Mouse (Mus musculus) thymus, postnatal 0 days (tissue): ENCODE results near the gene Tmtc2. TPM values are rescaled to one million over a fixed set of nuclear protein-coding genes. Genes with fewer than 3 reads are reported as not detected.

Source experiments
- DNase-seq: peaks from one replicate; pipeline ENCODE4 v3.0.0-alpha.2; 2015; ENCODE audit warnings: low spot score
- polyA plus RNA-seq: library from polyadenylated mRNA; unstranded; fragments of >200 nt; fragmentation: Nextera tagmentation; extraction: Ambion mirVana; gene quantifications from 2 replicates; pipeline ENCODE4 v1.2.1, GENCODE M21; 2015

Gene Tmtc2
- polyA plus RNA-seq, 1 experiment from 2014 or later = 0.65 TPM

GRCm38 (mm10) chr10:105189746-105190145, 384.5 kb downstream of the Tmtc2 start:
- no peak for DNase-seq

DNA sequence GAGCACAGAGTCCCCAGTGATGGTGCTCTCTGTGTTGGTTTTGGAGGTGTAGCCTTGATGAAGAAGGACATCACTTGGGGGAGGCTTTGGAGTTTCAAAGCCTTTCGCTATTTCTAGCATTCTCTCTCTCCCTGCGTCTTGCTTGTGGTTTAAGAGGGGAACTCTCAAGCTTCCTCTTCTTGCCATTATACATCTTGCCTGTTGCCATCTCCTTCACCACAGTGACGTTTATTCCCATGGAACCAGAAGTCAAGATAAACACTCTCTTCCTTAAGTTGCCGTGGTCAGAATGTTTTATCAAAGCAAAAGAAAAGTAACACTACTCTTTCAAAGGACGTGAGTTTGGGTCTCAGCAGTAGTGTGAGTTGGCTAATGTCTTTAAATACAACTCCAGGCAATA, 387.6 kb downstream of the Tmtc2 start:
- no peak for DNase-seq

DNA sequence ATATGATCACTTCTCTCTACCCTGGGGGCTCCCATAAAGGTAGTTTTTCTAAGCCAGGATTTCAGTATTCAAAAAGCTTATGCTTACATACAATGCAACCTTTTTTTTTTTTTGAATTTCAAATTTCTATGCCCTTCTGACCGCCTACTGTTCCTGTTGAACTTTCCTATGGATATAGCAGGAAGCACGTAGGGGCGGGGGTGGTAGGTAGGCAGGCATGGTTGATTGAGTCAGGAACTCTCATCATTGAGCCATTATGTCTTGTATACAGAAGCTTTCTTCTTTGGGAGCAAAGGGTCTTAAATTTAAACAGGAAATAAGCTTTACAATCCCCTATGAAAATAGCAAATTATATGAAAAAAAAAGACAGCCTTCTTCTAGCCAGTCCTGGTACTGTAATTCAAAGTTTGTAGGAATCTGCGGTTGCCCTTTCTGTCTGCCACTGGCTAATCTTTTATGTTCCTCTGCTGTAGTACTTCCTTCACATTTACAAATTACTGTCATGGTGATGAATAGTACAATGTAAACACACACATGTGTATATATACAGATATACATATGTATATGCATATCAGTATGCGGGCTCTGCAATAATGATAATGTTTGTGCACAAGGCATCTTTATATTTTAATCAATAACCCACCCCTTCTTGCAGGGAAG, 405.7 kb downstream of the Tmtc2 start:
- no peak for DNase-seq

DNA sequence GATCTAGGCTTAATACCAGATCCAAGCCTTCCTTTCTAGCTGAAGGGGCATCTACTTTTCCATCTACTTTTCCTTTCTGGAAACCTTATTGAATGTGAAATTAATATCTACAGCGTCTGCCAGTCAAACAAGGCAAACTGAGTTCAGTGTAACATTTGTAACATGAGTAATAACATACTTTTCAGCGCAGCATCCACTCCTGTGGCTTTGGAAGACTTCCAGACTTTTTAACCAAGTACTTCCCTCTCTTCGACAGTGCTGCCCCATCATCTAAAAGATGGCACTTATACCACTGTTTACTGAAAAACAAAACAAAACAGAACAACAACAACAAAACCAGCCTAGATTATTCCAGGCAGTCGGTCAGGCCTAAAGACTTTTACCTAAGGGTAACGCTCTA, 409.0 kb downstream of the Tmtc2 start:
- DNase-seq = no peak

DNA sequence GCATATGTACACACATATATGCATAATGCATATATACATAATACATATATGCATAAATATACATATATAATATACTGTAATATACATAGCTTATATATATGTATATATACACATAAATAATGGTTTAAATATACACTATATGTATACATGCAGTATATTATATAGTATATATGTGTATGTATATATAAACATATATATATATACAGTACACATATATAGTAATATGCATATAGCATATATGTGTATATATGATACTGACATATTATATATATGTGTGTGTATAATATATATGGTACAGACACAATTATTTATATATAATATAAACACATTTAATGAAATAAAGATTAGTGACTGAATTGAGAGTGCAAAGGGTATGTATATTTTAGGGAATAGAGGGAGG, 420.5 kb downstream of the Tmtc2 start:
- no peak for DNase-seq

GRCm38 (mm10) chr10:105144382-105144781, 429.9 kb downstream of the Tmtc2 start:
- DNase-seq = no peak

GRCm38 (mm10) chr10:105142201-105142600, 432.1 kb downstream of the Tmtc2 start:
- DNase-seq = no peak
